Mouse (Mus musculus): ENCODE measurements around the gene Cuedc1. TPM values are rescaled to one million over a fixed set of nuclear protein-coding genes. Genes with fewer than 3 reads are reported as not detected.

Cuedc1 gene
- total RNA-seq (2021): 10 to 100 TPM; 50.5 to 60.6 TPM
- long read RNA-seq, experiment 1, transcript Cuedc1-205 (6 exons, 1,844 nt): minor isoform, 5 of 71 reads
- long read RNA-seq, experiment 1, transcript Cuedc1-201 (11 exons, 3,180 nt): major isoform, 32 of 71 reads
- long read RNA-seq, experiment 1, partial matches to known transcripts: 13 of 71 reads
- long read RNA-seq, experiment 1, other reads (novel, unspliced or antisense): 20 of 71 reads
- long read RNA-seq, experiment 2, transcript Cuedc1-201 (11 exons, 3,180 nt): major isoform, 22 of 62 reads
- long read RNA-seq, experiment 2, partial matches to known transcripts: 19 of 62 reads
- long read RNA-seq, experiment 2, other reads (novel, unspliced or antisense): 19 of 62 reads

DNA sequence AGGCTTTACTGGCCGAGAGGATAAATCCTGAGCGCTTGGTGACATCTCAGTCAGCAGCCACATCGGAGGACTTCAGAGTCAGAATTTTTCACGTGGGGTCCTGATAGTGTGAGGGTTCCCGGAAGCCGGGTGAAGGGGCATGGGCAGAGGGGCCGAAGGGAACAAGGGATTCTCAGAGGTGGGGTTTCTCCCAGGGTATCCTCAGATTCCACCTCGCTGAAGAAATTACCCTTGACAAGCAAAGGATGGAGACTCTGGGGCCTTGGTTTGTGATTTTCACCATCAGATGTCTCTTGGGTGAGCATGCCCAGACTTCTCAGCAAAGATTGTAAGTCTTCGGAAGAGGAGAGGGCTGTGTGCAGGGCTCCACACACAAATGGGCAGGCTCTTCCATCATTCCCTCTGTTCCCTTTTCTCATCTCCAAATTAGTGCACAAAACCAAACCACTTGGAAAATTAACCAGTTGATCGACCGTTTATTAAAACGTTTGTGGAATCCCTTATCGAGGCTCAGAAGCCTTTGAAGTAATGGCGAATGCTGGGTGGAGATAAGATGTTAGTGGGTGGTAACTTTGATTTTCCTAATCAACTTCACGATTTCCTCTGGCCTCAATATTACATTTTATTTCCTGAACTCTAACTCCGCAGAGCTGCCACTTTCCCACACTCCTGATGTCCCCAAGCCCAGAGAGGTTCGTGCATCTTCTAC, at the start of gene Cuedc1:
Cuedc1 (plus strand) TSS at position 38 of the 709 bp plus-strand sequence.
- DNase-seq: no peak

DNA sequence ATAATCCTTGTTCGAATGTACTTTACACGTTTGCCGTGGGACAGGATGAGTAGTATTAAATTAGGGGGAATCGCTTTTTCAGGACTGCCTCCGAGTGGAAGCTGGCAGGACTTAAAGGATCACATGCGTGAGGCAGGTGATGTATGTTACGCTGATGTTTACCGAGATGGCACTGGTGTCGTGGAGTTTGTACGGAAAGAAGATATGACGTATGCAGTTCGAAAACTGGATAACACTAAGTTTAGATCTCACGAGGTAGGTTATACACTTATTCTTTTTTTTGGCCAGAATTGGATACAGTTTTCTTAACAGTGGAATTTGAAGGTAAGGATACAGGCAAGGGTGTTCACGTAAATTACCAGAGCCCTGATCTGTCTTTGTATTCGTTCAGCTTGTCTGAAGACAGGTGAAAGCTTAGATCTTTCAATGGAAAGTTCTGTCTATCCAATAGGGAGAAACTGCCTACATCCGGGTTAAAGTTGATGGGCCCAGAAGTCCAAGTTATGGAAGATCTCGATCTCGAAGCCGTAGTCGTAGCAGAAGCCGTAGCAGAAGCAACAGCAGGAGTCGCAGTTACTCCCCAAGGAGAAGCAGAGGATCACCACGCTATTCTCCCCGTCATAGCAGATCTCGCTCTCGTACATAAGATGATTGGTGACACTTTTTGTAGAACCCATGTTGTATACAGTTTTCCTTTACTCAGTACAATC, 48.7 kb upstream of the Cuedc1 start:
- no peak for DNase-seq

DNA sequence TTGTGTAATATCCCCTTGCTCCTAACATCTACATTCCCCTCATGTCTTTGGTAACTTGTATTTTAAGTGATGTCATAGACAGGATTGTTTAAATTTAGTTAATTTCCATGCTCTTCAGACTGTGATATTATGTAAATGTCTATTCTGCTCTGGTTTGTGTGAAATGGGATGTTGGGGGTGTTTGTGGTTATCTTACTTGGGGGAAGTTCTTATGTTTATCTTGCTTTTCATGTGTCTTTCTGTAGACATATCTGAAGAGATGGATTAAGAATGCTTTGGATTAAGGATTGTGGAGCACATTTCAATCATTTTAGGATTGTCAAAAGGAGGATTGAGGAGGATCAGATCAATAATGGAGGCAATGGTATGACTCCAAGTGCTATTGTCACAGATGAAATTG, 48.1 kb upstream of the Cuedc1 start:
- DNase-seq: no peak

GRCm38 (mm10) chr11:88052638-88053037, 45.2 kb upstream of the Cuedc1 start:
- no peak for DNase-seq

DNA sequence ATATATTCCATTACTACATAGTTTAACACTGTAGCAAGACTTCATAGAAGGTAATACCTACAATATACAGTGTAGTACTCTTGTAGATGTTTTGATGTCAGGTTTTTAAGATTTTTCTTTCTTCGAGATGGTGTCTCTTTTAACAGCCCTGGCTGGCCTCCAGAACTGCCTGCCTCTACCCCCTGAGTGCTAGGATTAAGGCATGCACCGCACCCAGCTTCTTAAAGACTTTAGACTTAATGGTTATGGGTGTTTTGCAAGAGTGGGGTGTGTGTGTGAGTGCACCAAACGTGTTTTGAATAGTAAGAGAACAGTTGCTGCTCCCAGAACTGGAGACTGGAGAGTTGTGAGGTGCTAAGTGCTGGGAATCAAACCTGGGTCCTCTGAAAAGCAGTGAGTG, 44.0 kb upstream of the Cuedc1 start:
- DNase-seq: peak; percentile 26

- DNase-seq: peak; percentile 43
These were observed 43.3 kb upstream of the Cuedc1 start for GRCm38 (mm10) chr11:88054589-88054988.

GRCm38 (mm10) chr11:88055777-88056176, 42.1 kb upstream of the Cuedc1 start:
- DNase-seq: no peak

- DNase-seq: no peak
These were observed 40.1 kb upstream of the Cuedc1 start for GRCm38 (mm10) chr11:88057788-88058187.

DNA sequence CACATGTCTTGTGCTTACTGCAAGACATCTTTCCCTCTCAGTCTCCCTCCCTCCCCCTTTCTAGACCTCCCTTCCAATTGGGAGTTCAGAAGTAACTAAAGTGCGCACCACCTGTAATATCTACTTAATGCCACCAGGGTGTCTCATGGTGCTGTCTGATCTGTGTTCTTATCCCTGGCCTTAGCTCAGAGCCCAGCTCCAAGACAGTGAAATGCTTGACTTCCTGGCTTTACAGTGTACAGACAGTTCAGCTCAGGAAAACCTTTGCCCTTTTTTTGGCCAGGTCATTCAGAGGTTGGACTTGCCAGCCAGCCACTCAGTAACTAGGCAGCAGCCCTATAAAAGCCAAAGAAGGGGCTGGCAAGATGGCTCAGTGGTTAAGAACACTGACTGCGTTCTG, 38.7 kb upstream of the Cuedc1 start:
- no peak for DNase-seq

- no peak for DNase-seq
These were observed 35.8 kb upstream of the Cuedc1 start for GRCm38 (mm10) chr11:88061892-88062625.

DNA sequence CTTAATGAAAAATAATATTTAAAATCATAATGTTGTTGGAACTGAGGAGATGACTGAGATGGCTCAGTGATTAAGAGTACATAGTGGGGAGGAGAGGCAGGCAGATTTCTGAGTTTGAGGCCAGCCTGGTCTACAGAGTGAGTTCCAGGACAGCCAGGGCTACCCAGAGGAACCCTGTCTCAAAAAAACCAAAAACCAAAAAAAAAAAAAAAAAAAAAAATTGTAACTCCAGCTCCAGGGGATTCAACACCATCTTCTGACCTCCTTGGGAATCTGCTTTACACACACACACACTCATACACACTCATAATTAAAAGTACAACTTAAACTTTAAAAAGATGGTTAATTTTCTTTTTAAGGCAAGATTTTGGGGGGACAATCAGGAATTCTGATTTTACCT, 32.1 kb upstream of the Cuedc1 start:
- no peak for DNase-seq

DNA sequence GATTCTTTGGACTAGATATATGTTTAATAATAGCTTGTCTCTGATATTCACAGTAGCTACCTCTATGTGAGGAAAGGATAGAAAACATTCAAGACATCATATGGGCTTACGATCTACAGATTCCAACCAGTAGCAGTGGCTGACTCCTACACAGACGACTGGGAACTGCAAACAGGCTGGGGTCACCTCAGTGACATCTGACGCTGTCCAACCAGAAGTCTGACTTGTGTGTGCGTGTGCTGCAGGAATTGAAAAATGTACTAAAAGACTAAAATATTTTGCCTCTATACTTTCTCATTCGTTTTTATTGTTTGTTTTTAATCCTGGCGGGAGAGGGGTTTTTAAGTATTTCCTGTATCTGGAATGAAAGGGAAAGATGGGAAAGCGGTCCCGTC, 30.7 kb upstream of the Cuedc1 start:
- DNase-seq: no peak

DNA sequence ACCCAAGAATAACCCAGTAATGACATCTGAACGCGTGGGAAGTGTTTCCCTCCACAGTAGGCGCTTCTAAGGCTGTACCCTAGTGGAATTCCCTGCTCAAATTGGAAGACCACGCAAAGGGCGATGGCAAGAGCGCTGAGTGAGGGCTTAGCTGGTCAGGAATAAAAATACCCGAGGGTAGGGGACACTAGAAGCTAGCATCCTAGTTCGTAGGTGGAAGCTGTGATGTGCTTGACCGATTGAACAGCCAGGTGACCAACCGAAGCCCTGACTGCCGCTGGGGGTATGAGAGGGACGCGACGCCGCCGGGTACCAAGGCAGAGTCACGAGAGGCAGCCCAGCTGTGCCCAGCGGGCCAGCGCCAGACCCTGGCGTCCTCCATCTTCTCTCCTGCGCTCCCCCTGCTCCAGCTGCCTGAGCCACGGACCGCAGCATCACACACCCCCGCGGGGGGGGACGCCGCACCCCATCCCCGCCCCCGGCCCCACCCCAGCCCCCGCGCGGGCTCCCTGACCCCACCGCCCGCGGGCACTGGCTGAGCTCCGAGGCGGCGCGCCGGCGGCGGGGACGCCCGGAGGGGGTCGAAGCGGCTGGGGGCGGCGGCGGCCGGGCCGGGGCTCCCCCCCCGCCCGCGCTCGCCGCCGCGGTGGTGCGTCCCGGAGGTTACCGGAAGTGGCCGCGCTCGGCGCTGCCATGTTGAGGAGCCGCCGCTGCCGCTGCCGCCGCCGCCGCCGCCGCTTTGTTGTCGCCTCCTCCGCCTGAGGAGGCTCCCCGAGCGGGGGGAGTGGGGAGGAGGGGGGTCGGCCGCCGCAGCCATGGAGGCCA, 30.1 kb upstream of the Cuedc1 start, which contains the start of gene Vezf1:
Vezf1 (plus strand) TSS at position 694 of the 825 bp plus-strand sequence.
- peak; percentile 85 for DNase-seq

DNA sequence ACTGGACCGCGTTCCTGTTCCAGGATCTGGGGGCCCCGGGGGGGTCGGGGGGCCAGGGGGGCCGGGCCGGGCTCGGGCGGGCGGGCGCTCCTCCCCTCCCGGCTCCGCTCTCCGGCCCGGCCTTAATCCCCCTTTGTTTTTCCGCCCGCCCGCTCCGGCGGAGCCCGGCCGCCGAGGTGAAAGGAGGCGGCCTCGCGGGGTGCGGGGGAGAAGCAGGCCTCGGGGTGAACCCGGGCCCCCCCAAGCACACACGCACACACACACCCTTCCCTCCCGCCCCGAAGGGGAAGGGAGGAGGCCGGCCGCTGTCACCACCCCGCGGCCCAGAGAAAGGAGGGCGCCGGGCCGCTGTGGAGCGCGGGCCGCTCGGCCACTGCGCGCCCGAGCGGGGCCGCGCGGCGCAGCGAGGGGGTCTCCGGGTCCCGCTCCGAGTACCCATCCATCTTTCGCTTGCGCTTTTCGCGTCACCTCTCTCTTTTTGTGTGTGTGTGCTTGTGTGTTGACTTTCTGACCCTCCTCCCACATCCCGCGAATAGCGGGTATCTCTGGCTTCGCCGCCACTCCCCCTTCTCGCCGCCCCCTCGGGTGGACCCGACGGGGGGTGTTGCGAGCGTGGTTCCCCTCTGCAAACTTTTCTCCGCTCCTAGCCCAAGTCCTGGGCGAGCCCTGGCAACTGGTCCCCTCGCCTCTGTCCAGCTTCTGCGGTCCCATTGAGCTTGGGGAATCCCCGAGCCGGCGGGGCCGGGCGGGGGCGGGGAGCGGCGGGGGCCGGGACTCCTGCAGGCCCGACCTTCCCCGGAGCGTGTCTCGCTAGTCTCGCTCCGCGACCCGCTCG, 29.2 kb upstream of the Cuedc1 start:
- peak; percentile 82 for DNase-seq

- DNase-seq: no peak
These were observed 28.6 kb upstream of the Cuedc1 start for GRCm38 (mm10) chr11:88069246-88069570.

DNA sequence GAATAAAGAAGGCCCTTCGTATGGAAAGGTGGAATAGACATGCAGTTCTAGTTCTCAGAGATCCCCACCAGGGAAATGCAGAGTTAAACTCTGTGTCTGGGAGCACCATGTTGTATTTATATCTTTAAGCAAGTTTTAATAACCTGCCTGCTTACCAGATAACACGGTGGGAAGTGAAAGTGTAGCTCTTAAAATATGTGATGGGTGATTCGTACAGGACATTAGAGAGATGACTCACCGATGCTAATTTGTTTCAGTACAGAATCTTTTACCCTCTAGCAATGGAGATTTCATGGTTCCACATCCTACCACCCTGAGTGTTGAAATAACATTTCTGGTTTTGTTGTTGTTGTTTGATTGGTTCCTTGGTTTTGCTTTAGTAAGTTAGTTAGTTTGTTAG, 27.5 kb upstream of the Cuedc1 start:
- DNase-seq: no peak

- no peak for DNase-seq
These were observed 26.7 kb upstream of the Cuedc1 start for GRCm38 (mm10) chr11:88071113-88071512.

DNA sequence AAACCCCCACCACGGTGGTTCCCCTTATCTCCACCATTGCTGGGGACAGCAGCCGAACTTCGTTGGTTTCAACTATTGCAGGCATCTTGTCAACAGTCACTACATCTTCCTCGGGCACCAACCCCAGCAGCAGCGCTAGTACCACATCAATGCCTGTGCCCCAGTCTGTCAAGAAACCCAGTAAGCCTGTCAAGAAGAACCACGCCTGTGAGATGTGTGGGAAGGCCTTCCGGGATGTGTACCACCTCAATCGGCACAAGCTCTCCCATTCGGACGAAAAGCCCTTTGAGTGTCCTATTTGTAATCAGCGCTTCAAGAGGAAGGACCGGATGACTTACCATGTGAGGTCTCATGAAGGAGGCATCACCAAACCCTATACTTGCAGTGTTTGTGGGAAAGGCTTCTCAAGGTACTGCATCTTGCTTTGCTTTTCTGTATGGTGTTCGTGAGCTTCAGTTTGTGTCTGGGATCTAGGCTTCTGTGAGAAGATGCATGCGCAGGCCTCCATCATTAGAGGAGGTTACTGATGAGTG, 24.4 kb upstream of the Cuedc1 start:
- no peak for DNase-seq

DNA sequence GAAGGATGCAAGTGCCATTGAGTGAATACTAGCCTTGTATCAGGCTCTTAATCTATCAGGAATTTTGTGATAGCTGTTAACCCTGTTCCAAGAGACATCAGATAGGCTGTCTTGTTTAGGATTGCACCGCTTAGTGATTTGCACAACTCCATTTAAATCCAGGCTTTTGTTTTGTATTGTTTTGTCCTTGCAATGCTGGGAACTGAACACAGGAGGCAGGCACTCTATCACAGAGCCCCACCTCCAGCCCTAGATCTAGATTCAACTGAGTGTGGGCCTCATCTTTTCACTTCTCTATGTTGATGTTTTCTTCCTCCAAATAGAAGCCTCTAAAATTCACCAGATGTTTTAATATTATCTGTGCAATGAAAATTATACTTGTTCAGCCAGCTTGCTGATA, 22.2 kb upstream of the Cuedc1 start:
- DNase-seq: no peak

GRCm38 (mm10) chr11:88076394-88076793, 21.5 kb upstream of the Cuedc1 start:
- DNase-seq: no peak

Data from gastrocnemius, postnatal 10 days (tissue).